Mouse (Mus musculus) neutrophil, adult 5-6 weeks (primary cell): ENCODE measurements around the gene Sh2d1b2. TPM values are rescaled to one million over a fixed set of nuclear protein-coding genes. Genes with fewer than 3 reads are reported as not detected.

ENCODE experiments used
- ATAC-seq: fragments of 151-379, 151-347 bp; 2 replicates; pipeline ENCODE4 v1.8.0; 2017; ENCODE audit warnings: mild to moderate bottlenecking, moderate TSS enrichment; ENCODE audit not compliant: insufficient number of reproducible peaks, poor library complexity, low FRiP score, severe bottlenecking; ENCODE audit errors: extremely low read depth
- total RNA-seq: library from RNA; stranded (forward); fragments of 200-1000 nt; gene quantifications from 2 replicates; pipeline ENCODE4 v1.2.3, GENCODE M21; 2017

The Sh2d1b2 gene
- total RNA-seq, 1 experiment from 2014 or later, result not detected

GRCm38 (mm10) chr1:170270281-170270680 is 37.7 kb downstream of the Sh2d1b2 start:
- ATAC-seq, result 0 out of 2 replicates have a peak, but pooled peaks have one; percentile 16

DNA sequence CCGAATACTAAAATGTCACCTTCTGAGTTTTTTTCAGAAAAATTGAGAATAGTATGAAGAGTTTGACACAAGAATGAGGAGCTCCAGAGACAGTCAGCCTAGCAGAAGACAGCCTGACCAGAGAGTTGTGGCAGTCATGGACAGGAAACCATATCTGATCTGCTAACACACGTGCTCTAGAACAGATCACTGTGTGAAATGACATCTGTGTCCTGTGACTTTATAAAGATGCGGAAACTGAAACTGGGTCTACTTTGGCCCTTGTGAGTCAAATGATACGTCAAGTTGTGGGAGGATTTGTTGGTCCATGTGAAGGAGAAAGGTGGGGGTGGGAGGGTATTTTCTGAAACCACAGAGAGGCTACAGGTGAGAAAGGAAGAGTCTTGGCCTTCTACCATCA is 38.1 kb downstream of the Sh2d1b2 start:
- no peak for ATAC-seq

DNA sequence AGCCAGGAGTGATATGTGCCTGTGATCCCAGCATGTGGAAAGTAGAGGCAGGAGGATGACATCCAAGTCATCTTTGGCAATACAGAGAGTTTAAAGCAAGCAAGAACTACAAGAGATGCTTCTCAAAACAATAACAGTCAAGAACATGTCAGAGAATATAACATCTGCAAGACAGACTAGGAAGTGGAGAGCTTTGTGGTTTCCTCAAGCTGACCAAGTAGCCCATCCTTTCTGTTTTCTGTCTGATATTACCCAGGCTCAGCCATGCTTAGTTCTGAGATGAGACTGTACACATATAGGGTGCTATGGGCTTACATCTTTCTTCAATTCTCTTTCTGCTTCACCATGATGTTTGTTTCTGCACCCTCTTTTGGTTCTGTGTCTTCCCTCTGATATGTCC is 40.7 kb downstream of the Sh2d1b2 start:
- no peak for ATAC-seq

DNA sequence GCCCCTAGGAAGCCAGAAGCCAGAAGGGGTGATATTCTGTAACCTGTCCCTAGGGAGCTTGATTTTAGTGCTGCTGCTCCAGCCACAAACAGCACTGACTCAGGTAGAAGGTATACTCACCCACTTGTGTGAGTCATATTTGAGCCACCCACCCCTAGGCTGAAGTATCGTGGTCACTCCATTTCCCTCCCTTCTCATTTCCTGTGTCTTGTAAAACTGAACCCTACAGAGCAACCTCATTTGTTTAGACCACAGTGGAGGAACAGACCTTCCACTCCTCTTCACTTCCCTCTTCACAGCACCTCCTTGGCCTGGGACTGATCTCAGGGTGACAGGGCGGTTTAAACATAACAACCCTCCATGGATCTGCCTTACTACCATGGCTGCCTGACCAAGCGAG is 44.5 kb downstream of the Sh2d1b2 start, which contains the start of gene Sh2d1b1:
Sh2d1b1 (plus strand) TSS at position 305 of the 400 bp plus-strand sequence.
- 0 out of 2 replicates have a peak, but pooled peaks have one; percentile 39 for ATAC-seq

DNA sequence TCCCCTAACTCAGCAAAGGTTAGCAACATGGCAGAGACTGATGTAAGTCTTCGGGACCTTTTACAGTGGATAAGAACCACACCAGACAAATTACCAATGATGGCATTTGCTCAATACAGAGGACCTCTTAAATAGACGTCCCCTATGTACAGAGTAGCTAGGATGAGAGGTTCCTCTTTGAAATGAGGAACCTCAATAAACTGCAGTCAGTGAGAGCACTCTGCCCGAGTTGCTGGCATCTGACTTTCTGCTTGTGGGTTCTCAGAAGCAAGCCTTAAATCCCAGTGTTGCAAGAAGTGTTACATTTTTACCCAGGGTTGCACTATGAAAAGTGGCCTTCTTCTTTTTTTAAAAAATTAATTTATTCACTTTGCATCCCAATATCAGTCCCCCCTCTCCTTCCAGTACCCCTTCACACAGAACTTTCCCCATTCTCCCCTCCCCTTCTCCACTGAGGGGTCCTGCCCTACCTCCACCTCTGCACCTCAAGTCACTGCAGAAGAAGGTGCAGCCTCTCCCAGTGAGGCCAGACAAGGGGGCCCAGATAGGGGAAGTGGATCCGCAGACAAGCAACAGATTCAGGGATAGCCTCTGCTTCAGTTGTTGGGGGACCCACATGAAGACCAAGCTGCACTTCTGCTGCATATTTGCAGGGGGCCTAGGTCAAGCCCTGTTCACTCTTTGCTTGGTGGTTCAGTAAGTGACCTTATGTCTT is 50.0 kb downstream of the Sh2d1b2 start:
- ATAC-seq, result peak; percentile 76

- ATAC-seq, result no peak
Measured at GRCm38 (mm10) chr1:170292239-170292951, 59.8 kb downstream of the Sh2d1b2 start.

DNA sequence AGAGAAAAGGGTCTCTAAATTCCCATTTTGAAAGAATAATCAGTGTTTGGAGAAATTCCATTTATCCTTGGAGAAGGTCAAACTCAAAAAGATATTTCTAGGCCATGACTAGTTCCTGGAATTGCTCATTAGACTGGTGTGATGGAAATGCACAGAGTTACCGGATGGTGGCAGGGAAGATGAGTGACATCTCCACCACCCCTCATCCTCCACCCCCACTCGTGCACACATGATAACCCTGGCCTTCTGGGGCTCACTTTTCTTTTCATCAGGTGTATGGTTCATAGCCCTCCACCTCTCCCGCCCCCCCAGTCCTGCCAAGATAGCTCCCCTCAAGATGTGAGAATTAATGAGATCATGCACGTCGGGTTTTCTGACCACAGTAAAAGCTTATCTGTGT is 60.7 kb downstream of the Sh2d1b2 start:
- ATAC-seq, result no peak

DNA sequence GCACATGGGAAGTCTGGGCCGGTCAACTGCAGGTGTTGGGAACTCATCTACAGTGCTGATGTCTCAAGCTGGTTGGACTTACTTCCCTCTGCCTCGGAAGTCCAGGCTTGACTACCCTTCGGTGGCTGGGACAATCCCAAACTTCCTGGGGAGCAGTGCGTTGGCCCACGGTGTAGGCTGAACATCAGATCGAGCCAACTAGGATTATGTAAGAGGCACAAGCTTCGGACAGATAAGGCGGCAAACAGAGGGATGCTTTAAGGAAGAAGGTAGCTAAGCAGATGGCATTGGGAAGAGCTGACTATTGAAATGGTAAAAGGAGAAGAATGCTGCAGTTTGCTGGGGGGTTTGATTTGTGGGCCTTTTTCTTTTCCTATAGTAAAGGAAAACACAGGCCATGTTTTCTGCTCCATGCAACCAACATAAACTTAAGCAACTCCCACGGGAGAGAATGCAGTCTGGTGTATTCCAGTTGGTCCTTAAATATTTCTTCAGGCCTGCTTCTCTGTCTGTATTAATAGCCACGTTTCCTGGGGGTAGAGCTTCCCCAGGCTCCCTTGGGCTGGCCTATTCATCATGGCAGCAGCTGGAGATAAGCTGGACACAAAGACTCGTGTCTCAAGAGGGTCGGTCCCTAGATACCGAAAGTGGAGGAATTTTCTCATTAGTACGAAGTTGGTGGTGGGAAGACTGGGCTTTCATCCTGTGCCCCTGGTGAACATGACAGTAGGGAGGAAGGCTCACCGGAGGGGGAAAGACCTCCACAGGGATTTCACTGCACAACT is 62.4 kb downstream of the Sh2d1b2 start:
- ATAC-seq, result no peak

DNA sequence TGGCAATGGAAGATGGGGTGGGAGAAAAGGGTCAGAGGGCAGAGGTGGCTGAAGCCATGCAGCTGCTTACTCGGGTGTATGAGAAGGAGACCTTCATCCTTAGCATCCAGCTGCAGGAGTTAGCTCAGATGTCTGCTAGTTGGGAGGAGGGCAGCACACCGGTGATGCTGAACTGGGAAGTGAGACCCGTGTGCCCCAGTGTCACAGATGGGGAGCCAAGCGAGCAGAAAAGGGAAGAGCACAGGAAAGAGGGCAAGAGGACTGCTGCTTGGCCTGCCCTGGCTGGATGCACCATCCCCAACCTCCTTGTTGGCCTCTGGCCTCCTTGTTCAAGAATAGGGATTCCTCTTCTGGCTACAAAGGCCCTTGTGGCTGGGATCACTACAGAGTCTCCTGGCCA is 66.9 kb downstream of the Sh2d1b2 start:
- no peak for ATAC-seq

DNA sequence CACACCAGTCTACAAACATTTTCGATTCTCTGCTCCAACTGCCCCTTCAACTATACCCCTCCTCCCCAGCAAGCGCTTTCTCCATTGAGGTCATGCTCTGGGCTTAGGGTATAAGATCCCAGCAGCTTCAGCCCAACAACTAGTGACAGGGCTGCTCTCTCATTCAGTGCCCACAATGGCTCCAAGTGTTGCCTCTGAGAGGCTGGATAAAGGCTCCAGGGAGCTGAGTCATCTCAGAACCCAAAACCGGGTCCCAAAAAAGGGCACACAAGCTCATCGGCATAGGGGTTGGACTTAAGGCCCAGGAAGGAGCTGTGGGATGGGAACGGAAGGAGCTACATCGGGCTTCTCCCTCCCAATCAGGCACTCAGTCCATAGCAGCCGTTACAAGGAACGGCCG is 69.1 kb downstream of the Sh2d1b2 start:
- no peak for ATAC-seq

- ATAC-seq, result no peak
Measured at GRCm38 (mm10) chr1:170302456-170302855, 69.9 kb downstream of the Sh2d1b2 start.

DNA sequence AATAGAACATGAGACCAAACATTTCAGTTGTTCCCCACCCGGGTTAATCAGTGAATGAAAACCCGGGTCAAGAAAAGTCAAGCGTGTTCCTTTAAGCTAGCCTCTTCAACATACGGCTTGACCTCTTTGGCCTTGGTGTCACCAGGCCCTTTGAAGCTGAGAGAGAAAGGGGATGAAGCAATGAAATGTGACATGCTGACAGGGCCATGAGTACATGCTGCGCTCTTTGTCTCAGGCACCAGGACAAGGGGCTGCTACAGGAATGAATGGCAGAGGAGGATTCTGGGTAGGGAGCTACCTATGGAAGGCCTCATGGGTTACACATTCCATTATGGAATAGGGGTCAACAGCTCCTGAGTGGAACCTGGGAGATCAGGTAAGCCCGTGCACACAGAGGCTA is 70.6 kb downstream of the Sh2d1b2 start:
- ATAC-seq, result no peak

Other genes with a start within 250 kb of the Sh2d1b2 start
- not detected in 2 replicates for gene Ddr2, start 122.0 kb upstream of the Sh2d1b2 start, total RNA-seq
- gene Uap1, start 57.8 kb upstream of the Sh2d1b2 start, total RNA-seq, result 44.3 and 62.6 TPM in 2 replicates
- 64.7 and 69.0 TPM in 2 replicates for gene Uhmk1, start 17.4 kb upstream of the Sh2d1b2 start, total RNA-seq
- gene Sh2d1b1, start 44.6 kb downstream of the Sh2d1b2 start, total RNA-seq, result 2.0 TPM in 2 replicates
- gene Gm7694, start 73.6 kb downstream of the Sh2d1b2 start, total RNA-seq, result 2.7 and 2.8 TPM in 2 replicates
- gene Spata46, start 76.1 kb downstream of the Sh2d1b2 start, total RNA-seq, result not detected in 2 replicates